Mouse (Mus musculus) testis, adult 2 months (tissue): ENCODE results near the gene Rhox10.

Experiments used
- CTCF ChIP-seq: fragments of 200-500 bp; IDR thresholded peaks from 2 replicates; pipeline ENCODE4 v1.5.1; 2012; ENCODE audit warnings: low read depth, mild to moderate bottlenecking, inconsistent platforms, low read length, moderate library complexity; ENCODE audit not compliant: control insufficient read depth, insufficient read depth, insufficient replicate concordance
- POLR2A ChIP-seq: fragments of 200-500 bp; IDR thresholded peaks from 2 replicates; pipeline ENCODE4 v1.6.1; 2012; ENCODE audit warnings: low read depth, mild to moderate bottlenecking, inconsistent platforms, low read length, moderate library complexity; ENCODE audit not compliant: control insufficient read depth

DNA sequence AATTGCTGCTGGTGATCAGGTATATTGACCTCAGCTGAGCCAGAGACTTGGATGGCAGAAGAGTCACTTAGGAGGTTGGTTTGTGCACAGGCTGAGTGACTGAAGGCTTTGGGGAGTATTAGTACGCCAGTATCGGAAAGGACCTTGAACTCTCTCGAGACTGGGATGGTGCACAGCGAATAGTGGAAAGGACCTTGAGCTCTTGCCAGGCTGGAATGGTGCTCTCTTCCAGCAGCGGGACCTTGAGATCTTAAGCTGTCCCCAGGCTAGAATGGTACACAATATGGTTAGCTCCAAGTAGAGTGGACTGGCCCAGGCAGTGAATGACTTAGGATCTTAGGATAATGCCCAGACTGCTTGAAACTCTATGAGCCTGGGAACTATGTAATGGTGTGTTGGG is 26.6 kb upstream of the Rhox10 start:
- TF ChIP-seq CTCF (no peak), POLR2A (no peak)
